Mouse (Mus musculus) testis, postnatal 14 days (tissue): ENCODE results near the gene Pon2.
"Not testable (repeated sequence)": the region's sequence is repeated elsewhere in the genome, so short reads cannot be mapped to it uniquely, and the experiment has no call there.

ENCODE experiments used
- DNase-seq: peaks from one replicate; pipeline ENCODE4 v3.0.0; 2021; ENCODE audit warnings: low spot score

Gene Pon2

DNA sequence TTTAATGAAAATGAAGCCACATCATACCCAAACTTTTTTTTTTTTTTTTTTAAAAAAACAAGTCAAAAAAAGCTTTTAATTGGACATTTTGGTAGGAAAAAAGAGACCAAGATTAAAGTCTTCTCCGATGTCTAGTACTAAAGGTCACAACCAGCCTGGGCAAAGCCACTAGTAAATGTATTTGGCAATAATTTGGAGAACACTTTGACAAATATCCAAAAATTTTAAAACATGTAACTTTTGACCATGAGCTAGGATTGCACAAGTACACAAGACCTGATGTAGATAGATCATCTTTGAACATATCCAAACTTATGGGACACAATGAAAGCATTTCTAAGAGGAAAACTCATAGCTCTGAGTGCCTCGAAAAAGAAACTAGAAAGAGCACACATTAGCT, 74.7 kb downstream of the Pon2 start:
- DNase-seq = not testable (repeated sequence)

DNA sequence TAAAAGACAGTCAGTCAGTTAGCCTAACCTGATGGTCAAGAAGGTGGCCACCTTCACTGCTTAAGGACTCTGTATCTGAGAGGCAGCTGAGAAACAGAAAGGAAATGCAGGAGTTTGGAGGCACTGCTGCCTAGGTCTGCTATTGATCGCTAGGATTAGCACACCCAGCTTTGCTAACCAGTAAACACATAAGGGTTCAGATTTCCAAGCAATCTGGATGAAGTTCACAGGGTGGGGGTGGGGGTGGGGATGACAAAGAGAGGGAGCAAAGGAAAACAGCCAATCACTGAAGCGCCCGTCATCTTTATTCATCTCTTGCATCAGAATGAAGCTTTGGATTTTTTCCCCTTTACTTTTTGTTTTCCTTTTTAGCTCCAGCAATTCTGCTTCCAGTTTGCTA, 76.2 kb downstream of the Pon2 start:
- DNase-seq = no peak

DNA sequence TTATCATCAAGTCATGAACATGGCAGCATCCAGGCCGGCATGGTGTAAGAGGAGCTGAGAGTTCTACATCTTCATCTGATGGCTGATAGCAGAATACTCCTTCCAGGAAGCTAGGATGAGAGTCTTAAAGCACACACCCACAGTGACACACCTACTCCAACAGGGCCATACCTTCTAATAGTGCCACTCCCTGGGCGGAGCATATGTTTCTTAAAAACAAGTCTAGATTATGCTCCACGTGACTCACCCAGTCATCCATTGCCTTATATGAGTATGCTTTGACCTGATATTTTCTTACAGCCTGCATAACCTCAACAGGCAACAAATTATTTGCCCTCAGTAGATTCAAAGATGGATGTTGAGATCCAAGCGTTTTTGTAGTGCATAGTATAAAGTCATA, 80.1 kb downstream of the Pon2 start:
- no peak for DNase-seq
